Mouse (Mus musculus): ENCODE data around the gene Lhx2.

- TF ChIP-seq POLR2A (IDR thresholded peaks at IDR 0.05; ENCODE audit: insufficient read depth, low read depth, low read length) (no peak), CTCF (IDR thresholded peaks at IDR 0.05; ENCODE audit: insufficient read depth, low read depth, low read length) (no peak)
These were observed 29.8 kb downstream of the Lhx2 start for GRCm38 (mm10) chr2:38368746-38369330.

Measured in olfactory bulb, adult 2 months (tissue).